Mouse (Mus musculus): ENCODE measurements at regions not wholly inside any gene's neighbourhood (a gene's known extent, or its start where the extent isn't known, plus 50 kb on each side); places are given as distances from the start of the nearest gene placed in this dataset.

GRCm38 (mm10) chr10:98648710-98649245, 265.4 kb upstream of the Atp2b1 start:
- no peak for TF ChIP-seq CTCF (IDR thresholded peaks at IDR 0.05)
- ChIA-PET CTCF (no interaction called here), POLR2A (no interaction called here)
- DNase-seq (ENCODE audit: low read depth, low spot score), result no peak
- H3K27me3 ChIP-seq, result no peaks in the 10 kb centered on the region
- in situ Hi-C loops (cut with MboI; ENCODE audit: low pct_unique_long_range_greater_than_20kb), result no loop called here
- ATAC-seq, result no peak

GRCm38 (mm10) chr10:98650533-98650932, 263.7 kb upstream of the Atp2b1 start:
- DNase-seq (ENCODE audit: low read depth, low spot score) (no peak), ATAC-seq (no peak)
- ChIA-PET POLR2A (no interaction called here), CTCF (no interaction called here)
- in situ Hi-C loops (cut with MboI; ENCODE audit: low pct_unique_long_range_greater_than_20kb), result no loop called here
- H3K27me3 ChIP-seq, result no peaks in the 10 kb centered on the region
- no peak for TF ChIP-seq CTCF (IDR thresholded peaks at IDR 0.05)

DNA sequence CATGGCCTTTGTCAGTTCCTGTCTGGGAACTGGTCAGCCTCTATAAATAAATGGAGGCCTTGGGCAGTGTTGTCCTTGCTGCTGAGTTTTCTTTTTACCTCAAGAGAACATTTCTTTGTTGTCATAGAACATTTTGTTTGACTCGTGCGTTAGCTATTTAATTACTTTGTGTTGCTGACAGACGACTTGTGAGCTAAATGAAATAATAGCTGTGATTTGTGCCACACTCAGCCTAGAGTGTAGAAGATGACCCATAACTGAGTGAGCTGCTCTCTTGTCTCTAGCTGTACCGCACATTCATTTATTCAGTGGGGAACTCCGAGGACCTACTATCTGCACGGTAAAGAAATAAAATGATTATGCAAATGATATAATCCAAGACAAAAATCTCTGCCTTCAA, 263.1 kb upstream of the Atp2b1 start:
- in situ Hi-C loops (cut with MboI; ENCODE audit: low pct_unique_long_range_greater_than_20kb), result no loop called here
- no peak for ATAC-seq

DNA sequence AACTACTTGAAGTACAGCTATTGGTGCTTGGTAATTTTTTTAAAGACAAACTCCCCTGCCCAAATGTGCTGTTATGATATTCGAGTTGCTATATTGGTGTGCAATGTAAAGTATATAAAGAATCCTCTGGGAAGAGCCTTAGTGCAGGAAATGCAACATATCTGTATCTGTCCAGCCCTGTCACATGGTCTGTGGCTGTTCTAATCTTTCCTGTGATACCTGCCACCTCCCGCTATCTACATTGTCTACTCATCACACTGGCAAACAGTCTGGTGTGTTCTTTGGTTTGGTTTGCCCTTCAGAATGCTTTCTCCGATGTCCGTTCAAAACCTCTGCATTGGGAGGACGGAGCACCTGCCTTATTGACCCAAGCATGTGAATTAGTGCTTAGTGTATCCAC, 262.6 kb upstream of the Atp2b1 start:
- no peak for TF ChIP-seq CTCF (IDR thresholded peaks at IDR 0.05)
- no peak for ATAC-seq
- no peaks in the 10 kb centered on the region for H3K27me3 ChIP-seq
- ChIA-PET POLR2A (no interaction called here), CTCF (no interaction called here)
- in situ Hi-C loops (cut with MboI; ENCODE audit: low pct_unique_long_range_greater_than_20kb), result no loop called here
- DNase-seq (ENCODE audit: low read depth, low spot score), result no peak

More for the DNA sequence above, 263.1 kb upstream of the Atp2b1 start:
- H3K27me3 ChIP-seq, result no peaks in the 10 kb centered on the region
- ChIA-PET POLR2A (no interaction called here), CTCF (no interaction called here)
- no peak for DNase-seq (ENCODE audit: low read depth, low spot score)
- no peak for TF ChIP-seq CTCF (IDR thresholded peaks at IDR 0.05)

GRCm38 (mm10) chr10:98652084-98652483, 262.1 kb upstream of the Atp2b1 start:
- CTCF ChIA-PET, result no interaction called here

GRCm38 (mm10) chr10:98660747-98661146, 253.5 kb upstream of the Atp2b1 start:
- ChIA-PET CTCF (no interaction called here), POLR2A (interaction anchor here (0.7 kb wide), 1 partner anchor 152 kb away, joined by 3 read pairs; no protein-coding TSS in a partner anchor)
- no peak for DNase-seq (ENCODE audit: low read depth, low spot score)
- TF ChIP-seq CTCF (IDR thresholded peaks at IDR 0.05), result no peak
- no peaks in the 10 kb centered on the region for H3K27me3 ChIP-seq
- ATAC-seq, result no peak
- in situ Hi-C loops (cut with MboI; ENCODE audit: low pct_unique_long_range_greater_than_20kb), result no loop called here

More at GRCm38 (mm10) chr10:98652084-98652483, 262.1 kb upstream of the Atp2b1 start:
- in situ Hi-C loops (cut with MboI; ENCODE audit: low pct_unique_long_range_greater_than_20kb), result no loop called here
- TF ChIP-seq CTCF (IDR thresholded peaks at IDR 0.05), result no peak
- no peaks in the 10 kb centered on the region for H3K27me3 ChIP-seq
- DNase-seq (ENCODE audit: low read depth, low spot score) (no peak), ATAC-seq (no peak)
- POLR2A ChIA-PET, result no interaction called here

GRCm38 (mm10) chr10:98665936-98666505, 248.2 kb upstream of the Atp2b1 start:
- H3K27me3 ChIP-seq, result no peaks in the 10 kb centered on the region
- CTCF ChIA-PET, result interaction anchor here (1.5 kb wide), 1 partner anchor 97 kb away, joined by 3 read pairs; no protein-coding TSS in a partner anchor
- in situ Hi-C loops (cut with MboI; ENCODE audit: low pct_unique_long_range_greater_than_20kb), result no loop called here
- DNase-seq (ENCODE audit: low read depth, low spot score), result no peak
- POLR2A ChIA-PET, result no interaction called here
- no peak for ATAC-seq
- TF ChIP-seq CTCF (IDR thresholded peaks at IDR 0.05), result no peak

- no peak for ATAC-seq
- H3K27me3 ChIP-seq, result no peaks in the 10 kb centered on the region
- no peak for TF ChIP-seq CTCF (IDR thresholded peaks at IDR 0.05)
- CTCF ChIA-PET, result interaction anchor here (1.1 to 1.5 kb wide), 2 partner anchors 8 to 95 kb away, joined by 3 read pairs; no protein-coding TSS in a partner anchor
- POLR2A ChIA-PET, result no interaction called here
- peak; percentile 42 for DNase-seq (ENCODE audit: low read depth, low spot score)
- in situ Hi-C loops (cut with MboI; ENCODE audit: low pct_unique_long_range_greater_than_20kb), result no loop called here
Observed at GRCm38 (mm10) chr10:98667728-98668127, 246.5 kb upstream of the Atp2b1 start.

GRCm38 (mm10) chr10:98674131-98674530, 240.1 kb upstream of the Atp2b1 start:
- POLR2A ChIA-PET, result interaction anchor here (0.7 kb wide), 1 partner anchor 1387 kb away, joined by 4 read pairs; no protein-coding TSS in a partner anchor
- in situ Hi-C loops (cut with MboI; ENCODE audit: low pct_unique_long_range_greater_than_20kb), result no loop called here
- no peak for TF ChIP-seq CTCF (IDR thresholded peaks at IDR 0.05)
- no peaks in the 10 kb centered on the region for H3K27me3 ChIP-seq
- ATAC-seq (peak; percentile 62), DNase-seq (ENCODE audit: low read depth, low spot score) (peak; percentile 35)
- CTCF ChIA-PET, result no interaction called here

GRCm38 (mm10) chr10:98676907-98677306, 237.3 kb upstream of the Atp2b1 start:
- POLR2A ChIA-PET, result no interaction called here

DNA sequence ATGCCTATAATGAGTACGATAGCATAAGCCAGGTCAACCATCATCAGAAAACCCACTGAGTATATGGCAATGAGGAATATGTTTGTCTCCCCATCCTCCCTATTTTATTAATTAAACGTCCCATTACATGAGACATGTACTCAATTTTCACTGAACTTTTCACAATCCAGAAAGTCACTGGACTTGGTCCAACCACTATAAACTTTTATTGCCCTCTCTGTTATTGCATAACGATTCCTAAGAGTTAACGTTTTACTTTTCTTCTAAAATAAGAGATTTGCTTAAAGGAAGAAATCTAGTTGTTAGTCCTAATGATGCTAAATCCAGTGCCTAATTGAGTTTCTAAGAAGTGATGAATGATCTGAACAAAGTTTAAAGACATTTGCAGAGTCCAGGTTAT, 236.0 kb upstream of the Atp2b1 start:
- DNase-seq (ENCODE audit: low read depth, low spot score), result peak; percentile 58
- H3K27me3 ChIP-seq, result no peaks in the 10 kb centered on the region
- TF ChIP-seq CTCF (IDR thresholded peaks at IDR 0.05), result no peak
- CTCF ChIA-PET, result no interaction called here
- POLR2A ChIA-PET, result no interaction called here
- in situ Hi-C loops (cut with MboI; ENCODE audit: low pct_unique_long_range_greater_than_20kb), result no loop called here
- no peak for ATAC-seq

More at GRCm38 (mm10) chr10:98676907-98677306, 237.3 kb upstream of the Atp2b1 start:
- CTCF ChIA-PET, result no interaction called here
- no peaks in the 10 kb centered on the region for H3K27me3 ChIP-seq
- no peak for ATAC-seq
- TF ChIP-seq CTCF (IDR thresholded peaks at IDR 0.05), result no peak
- no peak for DNase-seq (ENCODE audit: low read depth, low spot score)
- in situ Hi-C loops (cut with MboI; ENCODE audit: low pct_unique_long_range_greater_than_20kb), result no loop called here

DNA sequence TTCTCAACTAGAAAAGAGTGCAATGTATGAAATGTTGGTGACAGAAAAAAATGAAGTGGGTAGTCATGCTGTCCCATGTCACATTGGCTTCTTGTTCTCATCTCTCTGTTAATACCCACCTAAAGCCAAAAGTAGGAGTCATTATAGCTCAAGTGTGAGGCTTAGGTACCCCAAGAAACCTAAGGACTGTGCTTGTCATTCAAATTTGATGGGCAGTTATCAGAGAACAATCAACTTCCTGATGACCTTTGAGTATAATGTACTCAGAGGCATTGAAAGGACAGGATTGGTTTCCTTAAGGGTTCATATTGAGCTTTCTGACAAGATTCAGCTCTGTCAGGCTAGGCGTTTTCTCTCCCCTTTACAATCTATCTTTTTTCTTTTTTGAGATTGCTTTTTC, 231.8 kb upstream of the Atp2b1 start:
- POLR2A ChIA-PET, result no interaction called here
- in situ Hi-C loops (cut with MboI; ENCODE audit: low pct_unique_long_range_greater_than_20kb), result no loop called here
- no peak for ATAC-seq
- CTCF ChIA-PET, result interaction anchor here (1.6 kb wide), 1 partner anchor 8 kb away, joined by 3 read pairs; no protein-coding TSS in a partner anchor
- TF ChIP-seq CTCF (IDR thresholded peaks at IDR 0.05), result no peak
- no peak for DNase-seq (ENCODE audit: low read depth, low spot score)
- no peaks in the 10 kb centered on the region for H3K27me3 ChIP-seq
